Mouse (Mus musculus) adrenal gland, postnatal 25 days (tissue): Measurements from ENCODE around the gene Slc9a3r1. TPM values are rescaled to one million over a fixed set of nuclear protein-coding genes. Genes with fewer than 3 reads are reported as not detected.

Experiments used
- DNase-seq: peaks from one replicate; pipeline ENCODE4 v3.0.0; 2021; ENCODE audit warnings: mixed read lengths
- total RNA-seq: library from RNA; stranded (reverse); gene quantifications from 2 replicates; pipeline ENCODE4 v1.2.3, GENCODE M21; 2021

Slc9a3r1 gene
- total RNA-seq, 1 experiment from 2014 or later = 17.5 TPM

DNA sequence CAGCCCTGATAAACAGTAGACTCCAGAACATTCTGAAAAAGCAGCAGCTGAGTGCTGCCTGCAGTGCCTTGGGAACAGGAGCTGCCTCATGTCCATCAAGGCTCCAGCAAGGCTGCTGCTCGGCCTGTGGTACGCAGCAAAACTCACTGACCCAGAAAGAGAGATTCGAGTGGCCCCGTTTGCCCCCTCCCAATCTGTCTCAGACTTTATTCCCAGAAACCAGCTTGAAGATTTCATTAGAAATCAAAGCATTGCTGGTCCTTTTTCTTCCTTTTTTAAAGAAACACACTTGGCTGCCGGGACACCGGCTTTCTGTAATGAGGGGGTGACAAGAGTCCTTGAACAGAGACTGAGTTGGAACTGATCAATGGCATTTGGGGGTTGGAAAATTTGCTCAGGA is 62.2 kb downstream of the Slc9a3r1 start:
- DNase-seq = no peak

- no peak for DNase-seq
These were observed 63.8 kb downstream of the Slc9a3r1 start for GRCm38 (mm10) chr11:115226811-115227491.

DNA sequence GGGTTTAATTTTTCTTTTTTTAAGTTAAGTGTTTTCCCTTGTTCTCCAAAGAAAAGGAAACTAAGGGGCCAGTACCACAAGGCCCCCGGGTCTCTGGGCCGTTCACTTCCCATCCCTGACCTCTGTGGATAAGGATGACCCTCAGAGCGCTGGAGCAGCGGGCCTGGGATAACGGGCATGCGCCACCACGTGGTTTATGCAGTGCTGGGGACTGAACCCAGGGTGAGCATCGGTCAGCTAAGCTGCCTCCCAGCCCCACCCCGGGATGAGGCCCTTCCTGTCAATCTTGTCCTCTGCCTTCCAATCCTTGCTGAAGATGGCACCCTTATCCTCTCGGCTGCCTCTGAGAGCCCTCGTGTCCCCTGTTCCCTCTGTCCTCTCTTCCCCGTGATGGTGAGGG is 64.5 kb downstream of the Slc9a3r1 start:
- DNase-seq = no peak

DNA sequence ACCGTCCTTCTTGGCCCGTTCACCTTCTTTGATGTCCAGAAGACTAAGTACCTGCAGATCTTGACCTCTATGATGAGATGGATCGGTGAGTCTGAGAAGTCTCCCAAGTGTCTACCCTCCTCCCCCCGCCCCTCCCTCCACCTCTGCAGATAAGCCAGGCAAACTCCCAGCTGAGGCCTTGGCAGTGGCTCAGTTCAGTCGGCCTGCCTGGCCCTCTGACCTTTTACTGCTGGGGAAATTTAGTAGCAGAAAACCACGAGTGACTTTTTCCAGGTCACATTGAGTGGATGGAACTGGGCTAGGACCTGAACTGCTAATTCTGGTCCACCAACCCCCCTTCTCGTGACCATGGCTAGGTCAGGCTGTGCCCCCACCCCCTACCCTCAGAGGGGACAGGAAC is 65.3 kb downstream of the Slc9a3r1 start:
- no peak for DNase-seq

GRCm38 (mm10) chr11:115229021-115229930 is 66.1 kb downstream of the Slc9a3r1 start:
- DNase-seq = no peak

Other genes with a start within 250 kb of the Slc9a3r1 start
- 0.57 and 0.64 TPM in 2 replicates for gene Cd300lb, start 229.0 kb upstream of the Slc9a3r1 start, total RNA-seq
- not detected in 2 replicates for gene Cd300c, start 194.2 kb upstream of the Slc9a3r1 start, total RNA-seq
- gene Cd300ld, start 173.4 kb upstream of the Slc9a3r1 start, total RNA-seq = 0.48 and 0.58 TPM in 2 replicates
- 1.5 and 2.2 TPM in 2 replicates for gene Cd300c2, start 161.5 kb upstream of the Slc9a3r1 start, total RNA-seq
- not detected in 2 replicates for gene Cd300ld2, start 147.1 kb upstream of the Slc9a3r1 start, total RNA-seq
- gene Cd300ld4, start 136.3 kb upstream of the Slc9a3r1 start, total RNA-seq = not detected in 2 replicates
- 3.5 TPM in 1 of 2 replicates, not detected in the other for gene Cd300ld5, start 125.6 kb upstream of the Slc9a3r1 start, total RNA-seq
- 2.3 and 4.2 TPM in 2 replicates for gene Cd300ld3, start 114.9 kb upstream of the Slc9a3r1 start, total RNA-seq
- gene Cd300e, start 101.2 kb upstream of the Slc9a3r1 start, total RNA-seq = 0.33 TPM in 1 of 2 replicates, not detected in the other
- gene Rab37, start 71.9 kb upstream of the Slc9a3r1 start, total RNA-seq = 0.58 and 0.76 TPM in 2 replicates
- gene Cd300lf, start 29.3 kb upstream of the Slc9a3r1 start, total RNA-seq = 0.55 and 0.62 TPM in 2 replicates
- 19.9 and 22.3 TPM in 2 replicates for gene Tmem104, start 24.1 kb downstream of the Slc9a3r1 start, total RNA-seq
- gene Nat9, start 24.5 kb downstream of the Slc9a3r1 start, total RNA-seq = 37.3 and 38.1 TPM in 2 replicates
- gene Grin2c, start 103.9 kb downstream of the Slc9a3r1 start, total RNA-seq = 2.5 and 3.5 TPM in 2 replicates
- gene Fdxr, start 113.7 kb downstream of the Slc9a3r1 start, total RNA-seq = 1,338 and 1,408 TPM in 2 replicates
- gene Fads6, start 134.3 kb downstream of the Slc9a3r1 start, total RNA-seq = 75.5 and 93.9 TPM in 2 replicates
- not detected in 2 replicates for gene Otop2, start 143.8 kb downstream of the Slc9a3r1 start, total RNA-seq
- gene Ush1g, start 158.7 kb downstream of the Slc9a3r1 start, total RNA-seq = 0.62 and 0.79 TPM in 2 replicates
- gene Otop3, start 171.4 kb downstream of the Slc9a3r1 start, total RNA-seq = not detected in 2 replicates
- gene Hid1, start 204.4 kb downstream of the Slc9a3r1 start, total RNA-seq = 13.2 and 14.8 TPM in 2 replicates
- 59.1 and 82.5 TPM in 2 replicates for gene Cdr2l, start 218.6 kb downstream of the Slc9a3r1 start, total RNA-seq
- 140 and 153 TPM in 2 replicates for gene Mrpl58, start 240.4 kb downstream of the Slc9a3r1 start, total RNA-seq